8 mouse cellular contexts compared by ENCODE assay signal in genomic region chr4:13565921-13566493, GRCm38 (mm10).
DNase-seq lines count a peak whose midpoint lies in the region; ATAC-seq lines count a peak whose summit lies in the region.

No protein-coding gene starts in this region.

- ATAC-seq in stomach, embryonic 15.5 days (ENCODE audit: insufficient read depth, low FRiP score, low read depth) = no peak

- H3K27me3 ChIP-seq in forebrain, embryonic 10.5 days (ENCODE audit: poor library complexity, severe bottlenecking) = peaks cover 25% of the 10 kb centered on the region
- peaks cover 23% of the 10 kb centered on the region for H3K27me3 ChIP-seq in limb, embryonic 10.5 days (ENCODE audit: low read depth, poor library complexity, severe bottlenecking)
- no peaks in the 10 kb centered on the region; the same call in 1 of the 2 replicates for H3K27me3 ChIP-seq in stomach, embryonic 15.5 days (replicated peaks)

- H3K36me3 ChIP-seq in forebrain, embryonic 10.5 days (replicated peaks) = no peaks in the 10 kb centered on the region
- H3K36me3 ChIP-seq in limb, embryonic 10.5 days = no peaks in the 10 kb centered on the region
- H3K36me3 ChIP-seq in stomach, embryonic 15.5 days = no peaks in the 10 kb centered on the region

- 2% methylated on average over 14 of the region's 14 CpGs for whole genome bisulfite sequencing in forebrain, embryonic 10.5 days
- 2% methylated on average over 14 of the region's 14 CpGs for WGBS in limb, embryonic 10.5 days
- 13% methylated on average over 14 of the region's 14 CpGs for WGBS in stomach, embryonic 15.5 days

- peak; percentile 17 to 18 for DNase-seq in left cerebral cortex, postnatal 36 days (ENCODE audit: low spot score in 2 of 2)
- no peak for DNase-seq in left cerebral cortex, adult 11 months (ENCODE audit: low spot score)
- DNase-seq in forebrain, embryonic 10.5 days (ENCODE audit: extremely low spot score, low spot score) = no peak
- peak; percentile 31 for DNase-seq in limb, embryonic 10.5 days (ENCODE audit: low spot score)
- no peak for DNase-seq in adrenal gland, postnatal 10 days
- DNase-seq in gastrocnemius, postnatal 36 days = no peak
- DNase-seq in cerebellum, postnatal 4 days (ENCODE audit: low spot score in 2 of 2) = no peak

- H3K9me3 ChIP-seq in forebrain, embryonic 10.5 days = no peaks in the 10 kb centered on the region; the same call in 1 of the 2 replicates
- H3K9me3 ChIP-seq in limb, embryonic 10.5 days (replicated peaks) = no peaks in the 10 kb centered on the region
- H3K9me3 ChIP-seq in stomach, embryonic 15.5 days = no peaks in the 10 kb centered on the region

- intact Hi-C loops in left cerebral cortex, postnatal 36 days (cut with DNase I) = no loop called here
- intact Hi-C loops in gastrocnemius, postnatal 36 days (cut with DNase I) = no loop called here

- H3K4me3 ChIP-seq in forebrain, embryonic 10.5 days = peak overlapping the region; percentile 40
- H3K4me3 ChIP-seq in limb, embryonic 10.5 days = peak overlapping the region; percentile 38
- H3K4me3 ChIP-seq in stomach, embryonic 15.5 days (replicated peaks) = peak overlapping the region; percentile 14; the same call in 1 of the 2 replicates

- H3K4me2 ChIP-seq in stomach, embryonic 15.5 days = peak overlapping the region; percentile 42

- no peak overlapping the region for H3K9ac ChIP-seq in stomach, embryonic 15.5 days

- peaks cover 14% of the 10 kb centered on the region for H3K4me1 ChIP-seq in forebrain, embryonic 10.5 days
- H3K4me1 ChIP-seq in limb, embryonic 10.5 days = peaks cover 8% of the 10 kb centered on the region; the same call in 1 of the 2 replicates
- 0 out of 2 replicates have a peak, but pooled peaks cover 3% of the 10 kb centered on the region for H3K4me1 ChIP-seq in stomach, embryonic 15.5 days

- H3K27ac ChIP-seq in forebrain, embryonic 10.5 days = no peak overlapping the region
- 0 out of 2 replicates have a peak overlapping the region, but pooled peaks have one; percentile 4 for H3K27ac ChIP-seq in limb, embryonic 10.5 days
- no peak overlapping the region for H3K27ac ChIP-seq in stomach, embryonic 15.5 days

Comparison
In these comparisons a context has a peak if more than half of its experiments do, and no peak if none do; other contexts are left out.
1. DNase-seq: peak in left cerebral cortex, postnatal 36 days (2 of 2) and limb, embryonic 10.5 days (single experiment); none in left cerebral cortex, adult 11 months (single experiment), forebrain, embryonic 10.5 days (single experiment), adrenal gland, postnatal 10 days (single experiment), gastrocnemius, postnatal 36 days (0 of 2) and cerebellum, postnatal 4 days (0 of 2).
2. Peak in every context shown above with its lines, with median percentiles within 50 percentile points of each other: H3K4me3 ChIP-seq.